Mouse (Mus musculus): ENCODE data around the gene Patl1. TPM values are rescaled to one million over a fixed set of nuclear protein-coding genes. Genes with fewer than 3 reads are reported as not detected.

Gene Patl1
- total RNA-seq (2023): 10 to 100 TPM; 57.4 to 69.2 TPM

GRCm38 (mm10) chr19:11912037-11912532, at the start of gene Patl1:
Gene Patl1 (plus strand): TSS chr19:11912399.

DNA sequence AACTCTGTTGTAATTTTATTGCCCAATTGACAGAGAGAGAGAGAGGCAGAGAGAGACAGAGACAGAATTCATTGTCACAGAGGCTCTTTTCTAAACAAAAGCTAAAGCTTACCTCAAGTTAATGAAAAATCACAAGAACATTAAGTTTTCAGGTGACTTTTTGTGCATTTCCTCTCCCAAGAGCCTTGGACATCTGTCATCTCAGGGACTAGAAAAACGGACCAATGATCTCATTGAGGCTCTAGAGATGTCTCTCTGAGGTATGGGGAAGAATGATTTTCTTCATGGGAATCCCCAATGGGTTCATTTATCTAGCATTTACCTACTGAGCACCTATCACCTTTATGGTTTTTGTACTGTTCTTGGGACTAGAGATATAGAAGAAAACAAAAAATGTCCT, 37.2 kb upstream of the Patl1 start, which contains the start of gene Olfr1419:
Olfr1419 (minus strand) TSS at position 101 of the 400 bp plus-strand sequence.

GRCm38 (mm10) chr19:11886265-11886664, 25.9 kb upstream of the Patl1 start, which contains the start of gene Olfr1420:
Gene Olfr1420 (plus strand): TSS chr19:11886565.

DNA sequence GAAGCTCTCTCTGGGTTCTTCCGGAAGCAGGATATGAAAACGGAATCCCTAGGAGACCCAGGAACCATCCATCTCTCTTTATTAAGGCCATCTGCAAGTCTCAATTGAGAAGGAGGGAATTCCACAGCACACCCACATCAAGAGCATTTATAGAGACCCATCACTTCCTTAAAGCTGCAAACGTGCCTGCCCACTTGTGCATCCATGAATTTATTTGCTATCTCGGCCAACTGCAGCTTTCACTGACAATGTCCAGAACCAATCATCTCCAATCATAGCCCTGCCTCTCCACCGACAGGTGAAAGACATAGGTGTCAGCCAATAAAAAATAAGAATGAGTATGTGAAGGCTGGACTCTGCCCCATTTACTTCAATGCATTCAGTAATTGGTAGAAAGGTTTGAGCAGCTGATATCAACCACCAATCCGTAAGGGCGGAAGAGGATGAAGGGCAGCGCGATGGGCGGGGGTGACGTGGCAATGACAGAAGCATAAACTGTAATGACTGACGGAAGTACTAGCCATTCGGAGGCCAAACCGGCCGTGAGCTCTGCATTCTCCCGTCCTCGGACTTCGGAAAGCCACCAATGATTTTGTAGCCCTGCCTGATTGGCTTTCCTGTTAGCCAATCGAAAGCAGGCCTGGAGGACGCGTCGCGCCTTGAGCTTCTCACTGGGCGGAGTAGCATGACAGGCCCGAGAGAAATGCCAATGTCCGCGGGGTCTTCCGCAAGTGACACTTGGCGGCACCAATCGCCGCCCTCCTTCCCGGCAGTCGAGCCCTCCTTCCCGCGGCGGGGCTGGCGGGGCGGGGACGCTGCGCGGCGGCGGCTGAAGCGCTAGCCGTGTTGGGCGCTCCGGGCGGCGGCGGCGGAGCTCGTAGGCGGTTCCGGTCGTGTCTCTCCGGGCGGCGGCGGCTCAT, 53.1 kb downstream of the Patl1 start, which contains the start of gene Osbp:
Osbp (plus strand) TSS at position 919 of the 920 bp plus-strand sequence.

Other genes starting within 250 kb of the Patl1 start
- gene Oosp1, start 221.2 kb upstream of the Patl1 start, total RNA-seq (2023): 1 to 10 TPM in 1 of 2 experiments, under 1 TPM in 1; 0.93 to 1.2 TPM
- gene Oosp3, start 215.3 kb upstream of the Patl1 start, total RNA-seq (2023): not detected
- gene Gif, start 164.8 kb upstream of the Patl1 start, total RNA-seq (2023): not detected
- gene Mrpl16, start 142.0 kb upstream of the Patl1 start, total RNA-seq (2023): 10 to 100 TPM; 28.3 to 28.4 TPM
- gene Stx3, start 93.0 kb upstream of the Patl1 start, total RNA-seq (2023): 1 to 10 TPM; 1.0 TPM
- not detected for gene Olfr1417, start 73.2 kb upstream of the Patl1 start, total RNA-seq (2023)
- not detected for gene Olfr1418, start 51.3 kb upstream of the Patl1 start, total RNA-seq (2023)
- gene Olfr1419, start 37.3 kb upstream of the Patl1 start, total RNA-seq (2023): not detected
- not detected for gene Olfr1420, start 25.8 kb upstream of the Patl1 start, total RNA-seq (2023)
- gene Osbp, start 53.5 kb downstream of the Patl1 start, total RNA-seq (2023): 10 to 100 TPM; 57.4 to 58.1 TPM
- not detected for gene Olfr1423, start 128.9 kb downstream of the Patl1 start, total RNA-seq (2023)
- gene Olfr1424, start 150.3 kb downstream of the Patl1 start, total RNA-seq (2023): not detected
- gene Olfr1425, start 165.3 kb downstream of the Patl1 start, total RNA-seq (2023): not detected
- not detected for gene Olfr1426, start 179.6 kb downstream of the Patl1 start, total RNA-seq (2023)
- gene Olfr1427, start 190.9 kb downstream of the Patl1 start, total RNA-seq (2023): not detected
- gene Olfr1428, start 203.5 kb downstream of the Patl1 start, total RNA-seq (2023): not detected
- gene Olfr76, start 210.8 kb downstream of the Patl1 start, total RNA-seq (2023): not detected

Data from B cell, adult 67 days (primary cell).